ENCODE assay signal across 20 mouse cellular contexts in the genomic region with DNA sequence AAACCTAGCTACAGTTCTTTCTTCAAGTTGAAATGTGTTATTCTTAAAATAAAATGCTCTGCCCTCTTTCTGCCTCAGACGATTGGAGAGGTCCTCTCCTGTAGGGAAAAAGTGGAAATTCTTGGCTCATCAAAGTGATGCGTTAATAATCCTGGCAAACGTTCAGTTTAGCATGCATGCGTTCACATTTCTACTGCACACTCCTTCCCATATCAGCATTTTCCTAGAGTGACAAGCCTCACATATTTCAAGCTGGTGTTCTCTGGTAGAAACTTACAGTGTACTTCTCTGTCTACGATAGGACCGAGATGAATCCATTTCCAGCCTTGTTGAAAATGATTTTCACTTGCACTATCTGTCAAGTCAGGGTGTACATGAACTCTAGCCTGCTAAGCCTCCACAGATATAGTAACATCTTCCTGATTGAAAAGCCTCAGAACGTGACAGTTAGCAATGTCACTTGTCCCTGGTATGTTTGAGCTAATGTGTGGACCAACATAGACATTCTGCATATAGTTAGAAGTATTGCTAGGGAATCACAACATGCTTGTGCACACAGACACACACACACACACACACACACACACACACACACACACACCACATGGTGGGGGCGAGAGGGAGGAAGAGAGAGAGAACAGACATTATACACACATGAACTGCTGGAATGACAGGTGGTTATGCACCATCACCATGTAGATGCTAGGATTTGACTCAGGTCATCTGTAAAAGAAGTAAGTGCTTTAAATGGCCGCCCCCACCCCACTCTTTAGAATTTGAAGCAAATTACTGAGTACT.
DNase-seq lines count a peak whose midpoint lies in the region; ATAC-seq lines count a peak whose summit lies in the region.
"Had no signal": no experiment of that assay in that cellular context is flagged by ENCODE, and none has a peak within 500 bp of the region (broad histone marks: within the 10 kb centered on the region; RNA-seq: fewer than 3 reads in every experiment).

No protein-coding gene starts in this region.

- no peak overlapping the region for H3K4me2 ChIP-seq in forebrain, embryonic 13.5 days
- H3K4me2 ChIP-seq in forebrain, embryonic 14.5 days (ENCODE audit: low read length), result no peak overlapping the region
- H3K4me2 ChIP-seq in midbrain, embryonic 16.5 days (ENCODE audit: low read length), result no peak overlapping the region
- H3K4me2 ChIP-seq: limb, embryonic 12.5 days; liver, embryonic 12.5 days; stomach, embryonic 15.5 days had no signal

- no peak for DNase-seq in forebrain, embryonic 10.5 days (ENCODE audit: extremely low spot score, low spot score)
- DNase-seq in Muller cell, postnatal 12 days (ENCODE audit: inconsistent ontology term), result peak; percentile 51
- peak; percentile 48 for DNase-seq in forebrain, embryonic 14.5 days (ENCODE audit: low spot score)
- DNase-seq in lung, postnatal 4 days, result no peak
- no peak for DNase-seq in heart, postnatal 10 days
- DNase-seq: B cell, adult 2 months; gastrocnemius, postnatal 14 days; heart, adult 2 months; heart, postnatal 4 days; kidney, adult 2 months; kidney, postnatal 14 days; layer of hippocampus, adult 9-11 months; lung, adult 2 months; thymus, adult 18-20 months had no signal

- H3K27ac ChIP-seq in forebrain, embryonic 13.5 days, result no peak overlapping the region; the same call in 1 of the 2 replicates
- H3K27ac ChIP-seq in forebrain, embryonic 10.5 days, result no peak overlapping the region
- 0 out of 2 replicates have a peak overlapping the region, but pooled peaks have one; percentile 21 for H3K27ac ChIP-seq in forebrain, embryonic 14.5 days (ENCODE audit: low read depth, low read length)
- peak overlapping the region; percentile 33; the same call in 1 of the 2 replicates for H3K27ac ChIP-seq in midbrain, embryonic 16.5 days (ENCODE audit: low read length)
- H3K27ac ChIP-seq: heart, adult 2 months; limb, embryonic 12.5 days; liver, embryonic 12.5 days; stomach, embryonic 15.5 days had no signal

- intact Hi-C loops in heart, postnatal 10 days (cut with DNase I), result no loop called here

- H3K4me3 ChIP-seq in forebrain, embryonic 13.5 days, result no peak overlapping the region
- no peak overlapping the region for H3K4me3 ChIP-seq in forebrain, embryonic 10.5 days
- no peak overlapping the region for H3K4me3 ChIP-seq in forebrain, embryonic 14.5 days (ENCODE audit: low read depth, low read length)
- no peak overlapping the region for H3K4me3 ChIP-seq in midbrain, embryonic 16.5 days (ENCODE audit: low read depth, low read length)
- H3K4me3 ChIP-seq: heart, adult 2 months; limb, embryonic 12.5 days; liver, embryonic 12.5 days; myocyte; stomach, embryonic 15.5 days had no signal

- no peak overlapping the region for H3K9ac ChIP-seq in forebrain, embryonic 13.5 days
- H3K9ac ChIP-seq in forebrain, embryonic 14.5 days (ENCODE audit: low read length), result no peak overlapping the region
- H3K9ac ChIP-seq in midbrain, embryonic 16.5 days (ENCODE audit: low read depth, low read length), result no peak overlapping the region
- H3K9ac ChIP-seq: limb, embryonic 12.5 days; liver, embryonic 12.5 days; stomach, embryonic 15.5 days had no signal

- H3K9me3 ChIP-seq in forebrain, embryonic 13.5 days (replicated peaks), result no peaks in the 10 kb centered on the region
- H3K9me3 ChIP-seq in forebrain, embryonic 10.5 days, result no peaks in the 10 kb centered on the region
- no peaks in the 10 kb centered on the region for H3K9me3 ChIP-seq in forebrain, embryonic 14.5 days (replicated peaks; ENCODE audit: control insufficient read depth, low read length)
- H3K9me3 ChIP-seq in midbrain, embryonic 16.5 days (replicated peaks; ENCODE audit: control insufficient read depth, low read length, poor library complexity, severe bottlenecking), result no peaks in the 10 kb centered on the region
- H3K9me3 ChIP-seq: limb, embryonic 12.5 days; liver, embryonic 12.5 days; stomach, embryonic 15.5 days had no signal

- no peaks in the 10 kb centered on the region for H3K27me3 ChIP-seq in forebrain, embryonic 13.5 days
- H3K27me3 ChIP-seq in forebrain, embryonic 10.5 days (ENCODE audit: poor library complexity, severe bottlenecking), result no peaks in the 10 kb centered on the region
- no peaks in the 10 kb centered on the region for H3K27me3 ChIP-seq in forebrain, embryonic 14.5 days (replicated peaks; ENCODE audit: control insufficient read depth, insufficient read depth, low read length)
- no peaks in the 10 kb centered on the region for H3K27me3 ChIP-seq in midbrain, embryonic 16.5 days (ENCODE audit: control insufficient read depth, insufficient read depth, low read depth, low read length)
- H3K27me3 ChIP-seq: limb, embryonic 12.5 days; liver, embryonic 12.5 days; stomach, embryonic 15.5 days had no signal

- peak; percentile 48; the same call in 1 of the 2 replicates for ATAC-seq in forebrain, embryonic 13.5 days
- peak; percentile 44; the same call in 1 of the 2 replicates for ATAC-seq in forebrain, embryonic 14.5 days
- 0 out of 2 replicates have a peak, but pooled peaks have one; percentile 63 for ATAC-seq in midbrain, embryonic 16.5 days
- ATAC-seq: liver, embryonic 12.5 days had no signal

- H3K36me3 ChIP-seq in forebrain, embryonic 13.5 days (ENCODE audit: poor library complexity, severe bottlenecking), result no peaks in the 10 kb centered on the region
- H3K36me3 ChIP-seq in forebrain, embryonic 10.5 days (replicated peaks), result no peaks in the 10 kb centered on the region
- no peaks in the 10 kb centered on the region for H3K36me3 ChIP-seq in forebrain, embryonic 14.5 days (ENCODE audit: control insufficient read depth, insufficient read depth, low read length)
- H3K36me3 ChIP-seq in midbrain, embryonic 16.5 days (ENCODE audit: control insufficient read depth, insufficient read depth, low read length), result no peaks in the 10 kb centered on the region
- H3K36me3 ChIP-seq: limb, embryonic 12.5 days; liver, embryonic 12.5 days; stomach, embryonic 15.5 days had no signal

- H3K4me1 ChIP-seq in forebrain, embryonic 13.5 days, result peaks cover 15% of the 10 kb centered on the region
- H3K4me1 ChIP-seq in forebrain, embryonic 10.5 days, result peaks cover 18% of the 10 kb centered on the region
- H3K4me1 ChIP-seq in forebrain, embryonic 14.5 days (ENCODE audit: control insufficient read depth, insufficient read depth, low read length), result peaks cover 7% of the 10 kb centered on the region; the same call in 1 of the 2 replicates
- H3K4me1 ChIP-seq in midbrain, embryonic 16.5 days (ENCODE audit: control insufficient read depth, insufficient read depth, low read length), result peaks cover 7% of the 10 kb centered on the region; the same call in 1 of the 2 replicates
- H3K4me1 ChIP-seq: limb, embryonic 12.5 days; liver, embryonic 12.5 days; stomach, embryonic 15.5 days had no signal

- whole genome bisulfite sequencing in forebrain, embryonic 13.5 days, result 65% methylated on average over 9 of the region's 9 CpGs
- WGBS in forebrain, embryonic 10.5 days, result 84% methylated on average over 9 of the region's 9 CpGs
- 69% methylated on average over 9 of the region's 9 CpGs for WGBS in forebrain, embryonic 14.5 days
- WGBS in midbrain, embryonic 16.5 days, result 63% methylated on average over 9 of the region's 9 CpGs

Comparison
In these comparisons a context has a peak if more than half of its experiments do, and no peak if none do; other contexts are left out.
1. H3K27ac ChIP-seq: peak in forebrain, embryonic 14.5 days (single experiment) and midbrain, embryonic 16.5 days (single experiment); none in forebrain, embryonic 13.5 days (single experiment) and forebrain, embryonic 10.5 days (single experiment).
2. DNase-seq: peak in Muller cell, postnatal 12 days (single experiment) and forebrain, embryonic 14.5 days (single experiment); none in forebrain, embryonic 10.5 days (single experiment), lung, postnatal 4 days (0 of 2) and heart, postnatal 10 days (0 of 2).
3. Peak in every context shown above with its lines, with median percentiles within 50 percentile points of each other: ATAC-seq.